Mouse (Mus musculus) kidney, postnatal 36 days (tissue): Measurements from ENCODE around the gene Phldb1.

Experiments used
- DNase-seq, 2 experiments: peaks; one replicate each; pipeline ENCODE4 v3.0.0; 2021 to 2022; ENCODE audit warnings: mixed read lengths in 2 of 2

Phldb1 gene

GRCm38 (mm10) chr9:44648881-44649281, 86.1 kb downstream of the Phldb1 start:
- no peak for DNase-seq

GRCm38 (mm10) chr9:44647656-44648055, 87.3 kb downstream of the Phldb1 start:
- DNase-seq, result no peak

GRCm38 (mm10) chr9:44647026-44647425, 88.0 kb downstream of the Phldb1 start:
- DNase-seq, result no peak

GRCm38 (mm10) chr9:44646366-44646765, 88.6 kb downstream of the Phldb1 start:
- DNase-seq, result no peak

GRCm38 (mm10) chr9:44645924-44646323, 89.1 kb downstream of the Phldb1 start:
- DNase-seq, result peak in 1 of 2 experiments; percentile 27

GRCm38 (mm10) chr9:44645481-44645880, 89.5 kb downstream of the Phldb1 start:
- DNase-seq, result peak; percentile 71 to 80

GRCm38 (mm10) chr9:44644186-44644585, 90.8 kb downstream of the Phldb1 start:
- no peak for DNase-seq

GRCm38 (mm10) chr9:44643103-44643502, 91.9 kb downstream of the Phldb1 start:
- no peak for DNase-seq

- DNase-seq, result no peak
Observed at GRCm38 (mm10) chr9:44641616-44642015, 93.4 kb downstream of the Phldb1 start.

GRCm38 (mm10) chr9:44640646-44641357, 94.2 kb downstream of the Phldb1 start:
- DNase-seq, result no peak

- peak; percentile 20 to 41 for DNase-seq
Observed at GRCm38 (mm10) chr9:44640028-44640427, 95.0 kb downstream of the Phldb1 start.

- peak; percentile 59 to 61 for DNase-seq
Observed at GRCm38 (mm10) chr9:44638726-44639125, 96.3 kb downstream of the Phldb1 start.

GRCm38 (mm10) chr9:44637551-44638169, 97.3 kb downstream of the Phldb1 start:
- peak; percentile 56 to 64 for DNase-seq
